Mouse (Mus musculus): ENCODE measurements around the gene Rnd1.

DNA sequence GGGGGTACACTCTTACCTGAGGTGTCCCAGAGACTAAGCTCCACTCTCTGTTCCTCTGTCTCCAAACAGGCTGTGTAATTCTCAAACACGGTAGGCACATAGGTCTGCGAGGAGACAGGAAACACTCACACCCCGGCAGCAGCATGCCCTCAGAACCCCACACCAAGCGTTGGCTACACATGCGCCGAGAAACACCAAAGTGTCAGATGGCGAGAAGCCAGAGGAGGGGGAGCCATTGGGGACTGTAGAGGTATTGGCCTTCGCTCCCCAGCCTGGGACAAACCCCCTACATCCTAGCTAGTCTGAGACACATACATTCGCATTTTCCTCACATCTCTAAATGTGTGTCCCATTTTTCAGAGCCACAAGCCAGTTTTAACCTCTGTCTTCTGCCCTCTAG lies 790 bp downstream of the Rnd1 start:
- TF ChIP-seq CTCF (IDR thresholded peaks at IDR 0.05; ENCODE audit: low read depth) (no peak), EP300 (IDR thresholded peaks at IDR 0.05; ENCODE audit: low read depth) (no peak)

All from heart, postnatal 0 days (tissue).